Mouse (Mus musculus) brown adipose tissue, adult 24 weeks (tissue): ENCODE results near the gene Rabgef1. TPM values are rescaled to one million over a fixed set of nuclear protein-coding genes. Genes with fewer than 3 reads are reported as not detected.

Experiments used
- H3K27ac ChIP-seq: fragments of 200-500 bp; replicated peaks from 2 replicates; pipeline ENCODE4 v1.5.1; 2012; ENCODE audit warnings: low read depth, mild to moderate bottlenecking, low read length
- H3K4me1 ChIP-seq: fragments of 200-500 bp; 2 replicates; pipeline ENCODE4 v1.6.1; 2012; ENCODE audit warnings: low read length, mixed read lengths; ENCODE audit not compliant: control insufficient read depth, insufficient read depth, insufficient read length
- H3K4me3 ChIP-seq: fragments of 200-500 bp; 2 replicates; pipeline ENCODE4 v1.5.1; 2012; ENCODE audit warnings: low read depth, mild to moderate bottlenecking, low read length, moderate library complexity; ENCODE audit not compliant: insufficient read depth
- polyA plus RNA-seq: library from polyadenylated mRNA; stranded (reverse); fragments of >200 nt; gene quantifications from 2 replicates; pipeline ENCODE4 v1.2.4, GENCODE M21; 2012; ENCODE audit not compliant: missing spikeins, insufficient read depth, insufficient read length

Rabgef1 gene
- polyA plus RNA-seq, 1 experiment: 19.1 TPM

DNA sequence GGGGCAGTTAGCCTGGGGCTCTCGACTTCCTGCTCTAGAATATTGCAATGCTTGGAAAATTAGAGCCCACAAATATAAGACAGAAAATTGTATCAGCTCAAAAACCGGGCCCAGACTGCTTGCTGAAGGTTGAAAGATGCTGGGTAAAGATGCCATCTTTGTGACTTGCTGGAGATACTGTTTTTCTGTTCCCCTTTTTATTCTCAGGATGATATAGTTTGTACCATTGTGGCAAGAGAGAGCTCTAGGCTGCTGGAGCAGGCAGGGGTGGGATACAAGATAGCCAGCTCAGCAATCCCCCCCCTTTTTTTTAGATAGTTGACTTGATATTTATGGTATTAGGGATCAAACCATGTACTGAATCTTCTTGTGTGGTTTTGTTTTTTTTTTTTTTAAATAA is 17.3 kb upstream of the Rabgef1 start:
- no peaks in the 10 kb centered on the region for H3K4me1 ChIP-seq
- H3K27ac ChIP-seq: no peak overlapping the region
- H3K4me3 ChIP-seq: no peak overlapping the region

DNA sequence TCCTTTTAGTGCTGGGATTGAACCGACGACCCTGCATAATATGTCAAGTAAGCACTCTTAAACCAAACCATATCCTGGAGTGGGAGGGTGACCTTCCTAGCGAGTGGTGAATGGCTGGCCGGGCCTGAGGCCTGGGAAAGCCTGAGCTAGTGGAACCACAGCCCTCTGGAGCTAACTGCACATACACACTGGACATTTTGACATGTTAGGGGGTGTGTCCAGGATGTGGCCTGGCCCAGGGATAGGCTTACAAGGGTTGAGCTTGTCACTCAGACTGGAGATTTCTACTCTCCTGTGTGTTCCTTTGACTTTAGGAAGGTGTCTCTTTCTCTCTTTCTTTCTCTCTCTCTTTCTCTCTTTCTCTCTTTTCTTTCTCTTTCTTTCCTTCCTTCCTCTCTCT is 13.1 kb upstream of the Rabgef1 start:
- no peak overlapping the region for H3K4me3 ChIP-seq
- no peak overlapping the region for H3K27ac ChIP-seq

DNA sequence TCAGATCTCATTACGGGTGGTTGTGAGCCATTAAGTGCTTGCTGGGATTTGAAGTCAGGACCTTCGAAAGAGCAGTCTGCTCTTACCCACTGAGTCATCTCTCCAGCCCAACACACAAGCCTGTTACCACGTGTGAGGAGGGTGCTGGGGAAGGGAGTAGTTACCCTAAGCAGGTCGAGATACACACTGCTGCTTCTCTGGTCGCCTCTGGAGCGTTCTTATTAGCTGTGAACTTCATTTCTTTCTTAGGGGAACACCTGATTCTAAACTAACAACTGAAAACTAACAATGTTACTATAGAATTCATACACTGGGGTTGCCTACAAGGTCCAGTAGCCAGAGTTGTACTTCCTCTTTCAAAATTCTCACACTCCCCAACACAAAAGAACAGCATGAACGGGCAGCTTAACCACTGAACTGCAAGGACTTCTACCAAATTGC is 11.8 kb upstream of the Rabgef1 start:
- Histone ChIP-seq H3K4me1 (no peaks in the 10 kb centered on the region), H3K4me3 (no peak overlapping the region), H3K27ac (no peak overlapping the region)

More for the DNA sequence above, 13.1 kb upstream of the Rabgef1 start:
- H3K4me1 ChIP-seq: no peaks in the 10 kb centered on the region

DNA sequence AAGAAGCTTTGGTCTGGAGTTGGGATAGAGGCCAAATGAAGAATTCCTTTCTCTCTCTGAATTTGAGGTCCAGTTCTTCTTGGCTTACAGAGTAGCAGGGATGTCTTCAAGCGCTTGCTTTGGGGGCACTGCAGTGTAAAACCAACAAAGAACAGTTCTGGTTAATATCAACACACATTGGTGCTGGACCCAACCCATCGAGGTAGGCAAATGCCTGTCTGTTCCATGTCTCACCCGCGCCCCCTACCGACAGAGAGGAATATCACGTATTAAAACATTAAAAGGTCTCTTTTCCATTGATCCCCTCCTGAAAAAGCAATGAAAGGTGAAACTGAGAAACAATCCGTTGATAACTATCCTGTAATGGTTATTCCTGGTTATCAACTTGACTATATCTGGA is 7.9 kb upstream of the Rabgef1 start:
- H3K27ac ChIP-seq: no peak overlapping the region
- no peak overlapping the region for H3K4me3 ChIP-seq
- no peaks in the 10 kb centered on the region for H3K4me1 ChIP-seq

DNA sequence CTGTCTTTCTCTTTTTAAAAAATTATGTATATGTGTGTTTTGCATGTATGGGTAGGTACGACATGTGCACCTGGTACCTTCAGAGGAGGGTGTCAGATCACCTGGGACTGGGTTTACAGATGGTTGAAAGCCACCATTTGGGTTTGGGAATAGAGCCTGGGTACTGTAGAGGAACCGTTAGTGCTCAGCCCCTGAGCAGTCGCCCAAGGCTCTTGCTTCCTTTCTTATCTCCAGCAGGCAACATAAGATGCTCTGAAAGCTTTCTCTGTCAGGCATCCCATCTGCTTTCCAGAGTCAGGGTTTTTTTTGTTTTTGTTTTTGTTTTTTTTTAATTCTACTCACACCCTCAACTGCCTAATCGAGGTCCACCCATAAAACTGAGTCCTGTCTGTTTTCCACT is 6.4 kb upstream of the Rabgef1 start:
- H3K4me3 ChIP-seq: no peak overlapping the region
- no peaks in the 10 kb centered on the region for H3K4me1 ChIP-seq
- H3K27ac ChIP-seq: no peak overlapping the region

DNA sequence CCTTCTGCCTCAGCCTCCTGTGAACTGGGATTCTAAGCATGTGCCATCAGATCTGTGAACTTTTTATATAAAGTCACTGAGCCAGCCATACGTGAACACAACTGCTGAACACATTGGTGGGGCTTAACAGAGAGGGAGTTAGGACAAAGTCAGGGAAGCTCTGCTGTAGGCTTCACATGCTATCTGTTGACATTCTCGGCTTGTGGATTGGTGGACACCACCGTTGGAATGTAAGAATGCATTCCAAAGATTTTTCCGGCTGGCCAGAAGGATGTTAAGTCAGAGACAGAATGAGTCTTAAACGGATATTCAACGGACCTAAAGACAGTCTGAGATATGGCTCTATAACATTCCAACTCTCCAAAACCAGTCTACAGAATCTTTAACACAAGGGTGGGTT is 2.5 kb upstream of the Rabgef1 start:
- H3K4me1 ChIP-seq: peaks cover 11% of the 10 kb centered on the region; the same call in 1 of the 2 replicates
- no peak overlapping the region for H3K4me3 ChIP-seq
- no peak overlapping the region for H3K27ac ChIP-seq

DNA sequence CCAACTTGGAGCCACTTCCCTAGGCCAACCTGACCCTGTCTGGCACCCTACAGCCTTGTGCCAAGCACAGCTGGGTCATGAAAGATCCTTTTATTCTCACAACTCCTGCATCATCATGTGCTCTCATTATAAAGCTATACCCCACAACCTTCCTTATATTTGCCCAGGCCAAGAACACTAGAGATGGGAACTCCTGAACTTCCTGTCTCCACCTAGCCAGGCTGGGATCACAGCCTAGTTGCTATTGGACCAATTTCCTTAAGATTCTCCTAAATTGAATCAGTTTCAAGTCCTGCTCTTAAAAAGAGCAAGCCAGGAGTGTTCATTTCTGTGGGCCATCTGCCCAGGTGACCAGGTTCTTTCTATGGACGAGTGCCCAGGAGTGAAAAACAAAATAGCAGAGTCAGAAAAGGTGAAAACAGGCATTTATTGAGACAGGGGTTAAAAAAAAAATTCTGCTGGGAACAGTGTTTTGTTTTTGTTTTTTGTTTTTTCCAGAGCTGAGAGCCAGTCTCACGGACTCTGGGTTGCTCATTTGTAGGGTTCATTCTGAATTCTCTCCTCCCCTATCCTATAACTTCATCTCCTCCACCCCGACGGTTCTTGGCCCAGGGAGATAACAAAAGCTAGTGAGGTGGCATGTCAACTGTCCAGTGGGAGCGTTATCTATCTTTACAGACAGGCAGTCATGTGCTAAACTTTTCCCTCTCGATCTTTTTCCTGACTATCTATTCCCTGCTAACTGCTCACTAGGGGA is 754 bp upstream of the Rabgef1 start:
- H3K4me3 ChIP-seq: peak overlapping the region; percentile 67
- H3K27ac ChIP-seq: peak overlapping the region; percentile 95
- peaks cover 13% of the 10 kb centered on the region; the same call in 1 of the 2 replicates for H3K4me1 ChIP-seq

DNA sequence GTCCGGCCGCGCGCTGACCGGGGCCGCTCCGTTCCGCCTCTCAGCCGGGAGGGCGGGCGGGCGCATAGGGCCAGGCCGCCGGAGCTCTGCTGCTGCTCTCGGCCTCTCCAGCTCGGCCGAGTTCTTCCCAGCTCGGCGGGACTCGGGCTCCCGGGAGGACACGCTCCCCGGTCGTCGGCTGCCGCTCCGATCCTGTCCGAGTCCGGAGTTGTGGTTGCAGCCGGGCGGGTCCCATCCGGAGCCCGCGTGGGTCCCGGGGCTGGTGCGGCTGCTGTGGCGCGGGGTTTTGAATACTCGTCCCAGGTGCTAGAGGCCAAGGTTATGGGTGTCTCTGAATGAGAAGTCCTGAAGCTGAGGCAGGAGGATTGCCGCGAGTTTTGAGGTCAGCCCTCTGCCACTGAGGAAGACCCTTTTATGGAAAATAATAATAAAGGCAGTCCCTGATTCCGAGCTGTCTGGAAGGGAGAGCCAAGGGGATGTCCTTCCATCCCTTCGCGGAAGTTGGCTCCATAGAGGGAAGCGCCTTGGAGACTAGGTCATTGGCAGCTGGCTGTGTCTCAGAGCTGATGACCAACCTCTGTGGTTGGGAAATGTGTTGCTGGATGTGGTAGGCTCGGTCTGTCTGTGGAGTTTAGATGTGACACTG is 481 bp downstream of the Rabgef1 start:
- H3K4me1 ChIP-seq: peaks cover 13% of the 10 kb centered on the region; the same call in 1 of the 2 replicates
- peak overlapping the region; percentile 80 for H3K27ac ChIP-seq
- peak overlapping the region; percentile 88 for H3K4me3 ChIP-seq

DNA sequence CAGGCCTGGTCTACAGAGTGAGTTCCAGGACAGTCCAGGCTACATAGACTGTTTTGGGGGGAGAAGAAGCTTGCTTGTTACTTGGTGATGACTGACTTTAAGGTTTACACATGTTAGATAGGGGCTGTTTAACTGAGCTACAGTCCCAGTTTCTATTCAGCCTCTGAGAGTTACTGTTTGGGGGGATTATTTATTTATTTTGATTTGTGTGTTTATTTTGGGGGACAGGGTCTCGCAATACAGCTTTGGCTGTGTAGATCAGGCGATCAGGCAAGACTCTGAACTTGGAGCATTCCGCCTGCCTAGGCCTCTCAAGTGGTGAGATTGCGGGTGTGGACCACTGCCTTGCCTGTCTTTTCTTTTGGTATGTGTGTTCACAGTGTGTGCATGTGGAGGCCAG is 1.4 kb downstream of the Rabgef1 start:
- Histone ChIP-seq H3K4me3 (peak overlapping the region; percentile 88), H3K27ac (peak overlapping the region; percentile 41), H3K4me1 (peaks cover 13% of the 10 kb centered on the region; the same call in 1 of the 2 replicates)

DNA sequence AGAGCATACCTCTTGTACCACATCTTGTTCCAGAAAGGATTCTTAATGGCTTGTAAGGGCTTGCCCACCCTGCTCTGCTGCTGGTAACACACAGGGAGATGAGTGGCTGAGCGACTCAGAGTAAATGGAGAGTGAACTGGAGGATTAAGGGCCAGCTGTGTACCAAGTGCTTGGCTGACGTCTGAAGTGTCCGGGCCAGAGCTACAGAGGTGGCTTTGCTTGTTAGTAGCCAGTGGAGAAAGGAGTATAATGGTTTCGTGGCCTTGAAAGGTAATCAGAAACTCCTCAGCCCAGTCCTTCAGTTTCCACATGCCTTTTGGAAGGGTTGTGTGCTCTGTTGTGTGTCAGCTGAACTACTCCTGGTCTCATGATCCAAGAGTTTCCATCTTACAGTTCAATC is 6.3 kb downstream of the Rabgef1 start:
- Histone ChIP-seq H3K4me1 (peaks cover 8% of the 10 kb centered on the region), H3K27ac (no peak overlapping the region), H3K4me3 (no peak overlapping the region)

DNA sequence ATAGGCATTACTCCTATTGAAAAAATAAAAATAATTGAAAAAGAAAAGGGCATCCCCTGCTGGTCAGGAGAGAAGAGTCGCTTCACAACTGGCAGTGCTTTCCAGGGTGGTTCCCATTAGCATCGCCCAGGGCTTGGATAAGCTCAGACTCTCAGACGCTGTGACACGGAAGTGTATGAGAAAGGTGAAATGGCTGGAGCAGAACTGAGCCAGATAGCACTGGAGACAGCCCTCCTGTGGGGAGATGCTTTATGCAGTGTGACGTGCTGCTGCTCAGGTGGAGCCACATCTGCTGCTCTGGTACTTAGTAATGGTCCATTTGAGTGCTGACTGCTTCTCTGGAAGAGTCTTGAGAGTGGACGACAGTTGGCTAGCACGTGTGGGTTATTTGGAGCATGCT is 8.8 kb downstream of the Rabgef1 start:
- H3K27ac ChIP-seq: no peak overlapping the region
- H3K4me1 ChIP-seq: peaks cover 8% of the 10 kb centered on the region
- no peak overlapping the region for H3K4me3 ChIP-seq

DNA sequence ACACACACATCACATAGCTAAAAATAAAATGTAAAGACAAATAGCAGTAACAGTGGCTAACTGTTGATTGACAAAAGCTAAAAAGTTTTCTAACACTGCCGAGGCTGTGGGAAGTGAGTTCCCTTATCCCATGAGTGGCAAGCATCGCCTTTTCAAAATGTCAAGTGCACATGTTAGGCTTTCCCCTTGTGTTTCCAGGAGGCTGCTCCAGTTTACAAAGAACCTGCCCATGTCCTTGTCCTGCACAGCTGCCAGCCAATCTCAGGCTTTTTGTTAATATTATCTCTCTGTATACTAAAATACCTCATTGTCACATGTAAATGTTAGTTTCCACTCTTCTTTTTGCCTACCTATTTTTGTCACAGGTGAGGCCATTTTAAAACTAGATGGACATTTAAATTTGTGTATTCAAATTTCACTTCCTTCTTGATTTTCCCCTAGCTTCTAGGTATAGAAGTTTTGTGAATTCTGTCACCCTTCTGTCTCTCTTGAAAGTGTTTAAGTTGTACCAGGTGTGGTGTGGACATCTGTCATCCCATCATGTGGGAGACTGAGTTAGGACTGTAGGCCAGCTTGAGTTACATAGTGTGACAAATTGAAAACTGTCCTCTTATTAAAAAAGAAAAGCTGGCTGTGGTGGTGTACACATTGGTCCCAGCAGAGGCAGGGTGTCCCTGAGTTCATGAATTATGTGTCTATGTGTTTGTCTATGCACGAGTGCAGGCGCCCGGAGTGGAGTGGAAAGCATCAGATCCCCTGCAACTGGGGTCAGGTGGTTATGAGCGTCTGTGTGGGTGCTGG is 10.3 kb downstream of the Rabgef1 start:
- no peak overlapping the region for H3K27ac ChIP-seq
- H3K4me3 ChIP-seq: no peak overlapping the region
- H3K4me1 ChIP-seq: peaks cover 8% of the 10 kb centered on the region

DNA sequence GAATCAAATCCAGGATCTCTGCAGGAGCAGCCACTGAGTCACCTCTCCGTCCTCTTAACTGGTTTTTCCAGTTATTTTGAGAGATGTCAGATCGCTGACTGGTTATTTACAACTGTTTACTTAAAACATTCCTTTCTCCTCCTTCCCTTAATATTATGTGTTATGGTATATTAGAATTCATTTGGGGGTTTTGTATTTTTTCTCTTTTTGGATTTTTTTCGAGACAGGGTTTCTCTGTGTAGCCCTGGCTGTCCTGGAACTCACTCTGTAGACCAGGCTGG is 10.9 kb downstream of the Rabgef1 start:
- no peak overlapping the region for H3K27ac ChIP-seq
- H3K4me1 ChIP-seq: peaks cover 8% of the 10 kb centered on the region
- no peak overlapping the region for H3K4me3 ChIP-seq

DNA sequence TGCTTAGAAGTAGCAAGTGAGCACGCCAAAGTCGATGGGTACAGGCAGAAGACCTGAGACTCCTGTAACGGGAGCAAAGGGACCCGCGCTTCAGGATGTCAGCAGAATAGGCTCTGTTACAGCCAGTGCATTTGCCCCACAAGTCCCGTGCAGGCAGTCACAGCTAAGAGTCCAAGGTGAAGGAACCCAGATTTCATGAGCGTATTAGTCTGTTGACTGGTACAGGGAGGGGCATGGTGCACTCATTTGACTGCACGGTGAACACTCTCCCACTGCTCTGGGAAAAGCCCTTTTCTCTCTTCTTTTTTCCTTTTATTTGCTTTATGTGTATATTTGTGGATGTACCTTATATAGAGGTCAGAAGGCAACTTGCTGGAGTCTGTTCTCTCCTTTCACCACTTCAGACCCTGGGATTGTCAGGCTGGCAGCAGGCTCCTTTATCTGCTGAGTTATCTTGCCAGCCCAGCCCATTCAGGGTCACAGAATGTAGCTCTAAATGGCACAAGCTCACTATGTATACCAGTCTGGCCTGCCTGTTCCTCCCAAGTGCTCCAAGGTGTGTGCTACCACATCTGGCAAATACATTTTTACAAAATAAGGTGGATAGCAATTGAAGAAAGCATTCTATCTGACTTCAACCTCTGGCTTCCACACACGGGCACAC is 12.7 kb downstream of the Rabgef1 start:
- Histone ChIP-seq H3K4me1 (peaks cover 5% of the 10 kb centered on the region), H3K4me3 (no peak overlapping the region), H3K27ac (no peak overlapping the region)

DNA sequence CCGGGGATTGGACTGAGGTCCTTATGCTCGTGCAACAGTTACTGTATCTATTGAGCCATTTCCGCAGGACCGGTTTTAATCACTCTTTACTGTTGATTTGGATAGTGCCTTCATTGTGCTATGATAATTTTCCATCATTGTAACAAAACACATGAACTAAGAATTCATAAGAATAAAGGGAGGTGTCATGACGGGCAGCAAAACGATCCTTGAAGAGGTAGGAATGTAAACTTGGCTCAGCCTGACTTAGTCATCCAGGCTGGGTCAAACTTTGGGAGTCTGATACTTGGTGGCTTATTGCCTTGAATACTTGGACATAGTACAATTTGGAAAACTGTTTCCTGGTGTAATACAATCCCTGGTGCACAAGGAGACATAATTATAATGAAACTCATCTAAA is 13.7 kb downstream of the Rabgef1 start:
- peaks cover 5% of the 10 kb centered on the region for H3K4me1 ChIP-seq
- H3K4me3 ChIP-seq: no peak overlapping the region
- H3K27ac ChIP-seq: no peak overlapping the region
